Mouse (Mus musculus): ENCODE measurements around the gene Cdrt4. TPM values are rescaled to one million over a fixed set of nuclear protein-coding genes. Genes with fewer than 3 reads are reported as not detected.

The Cdrt4 gene
- polyA plus RNA-seq, 1 experiment from 2014 or later, result 0.29 TPM

GRCm38 (mm10) chr11:62921052-62921977 is 29.7 kb upstream of the Cdrt4 start:
- peak; percentile 95 for DNase-seq (ENCODE audit: low spot score)
- H3K36me3 ChIP-seq (replicated peaks), result no peaks in the 10 kb centered on the region
- H3K27me3 ChIP-seq (replicated peaks; ENCODE audit: low read depth, poor library complexity, severe bottlenecking), result no peaks in the 10 kb centered on the region; the same call in 1 of the 2 replicates
- H3K9me3 ChIP-seq, result no peaks in the 10 kb centered on the region; the same call in 1 of the 2 replicates
- WGBS, result 16% methylated on average over 25 of the region's 25 CpGs
- peaks cover 25% of the 10 kb centered on the region for H3K4me1 ChIP-seq
- H3K4me3 ChIP-seq, result peak overlapping the region; percentile 49
- H3K27ac ChIP-seq (replicated peaks), result peak overlapping the region; percentile 87

- 91% methylated on average over 6 of the region's 6 CpGs for WGBS
- Histone ChIP-seq H3K4me1 (peaks cover 18% of the 10 kb centered on the region), H3K27me3 (replicated peaks; ENCODE audit: low read depth, poor library complexity, severe bottlenecking) (no peaks in the 10 kb centered on the region; the same call in 1 of the 2 replicates), H3K4me3 (no peak overlapping the region), H3K9me3 (no peaks in the 10 kb centered on the region; the same call in 1 of the 2 replicates), H3K27ac (replicated peaks) (no peak overlapping the region), H3K36me3 (replicated peaks) (no peaks in the 10 kb centered on the region)
- no peak for DNase-seq (ENCODE audit: low spot score)
Measured at GRCm38 (mm10) chr11:62924091-62924761, 26.8 kb upstream of the Cdrt4 start.

- Histone ChIP-seq H3K4me3 (no peak overlapping the region), H3K27me3 (replicated peaks; ENCODE audit: low read depth, poor library complexity, severe bottlenecking) (no peaks in the 10 kb centered on the region), H3K4me1 (no peaks in the 10 kb centered on the region), H3K27ac (replicated peaks) (no peak overlapping the region), H3K36me3 (replicated peaks) (no peaks in the 10 kb centered on the region), H3K9me3 (no peaks in the 10 kb centered on the region)
- WGBS, result 63% methylated on average over 3 of the region's 3 CpGs
- DNase-seq (ENCODE audit: low spot score), result no peak
Measured at GRCm38 (mm10) chr11:62929799-62930198, 21.2 kb upstream of the Cdrt4 start.

GRCm38 (mm10) chr11:62930574-62930973 is 20.4 kb upstream of the Cdrt4 start:
- DNase-seq (ENCODE audit: low spot score), result no peak
- H3K36me3 ChIP-seq (replicated peaks), result no peaks in the 10 kb centered on the region
- no peaks in the 10 kb centered on the region for H3K9me3 ChIP-seq
- H3K27ac ChIP-seq (replicated peaks), result no peak overlapping the region
- 89% methylated on average over 4 of the region's 4 CpGs for WGBS
- H3K4me3 ChIP-seq, result no peak overlapping the region
- no peaks in the 10 kb centered on the region for H3K4me1 ChIP-seq
- no peaks in the 10 kb centered on the region for H3K27me3 ChIP-seq (replicated peaks; ENCODE audit: low read depth, poor library complexity, severe bottlenecking)

GRCm38 (mm10) chr11:62931141-62931540 is 19.9 kb upstream of the Cdrt4 start:
- no peaks in the 10 kb centered on the region for H3K27me3 ChIP-seq (replicated peaks; ENCODE audit: low read depth, poor library complexity, severe bottlenecking)
- no peaks in the 10 kb centered on the region for H3K4me1 ChIP-seq
- no peak overlapping the region for H3K27ac ChIP-seq (replicated peaks)
- WGBS, result 81% methylated on average over 5 of the region's 5 CpGs
- no peak overlapping the region for H3K4me3 ChIP-seq
- no peak for DNase-seq (ENCODE audit: low spot score)
- H3K36me3 ChIP-seq (replicated peaks), result no peaks in the 10 kb centered on the region
- no peaks in the 10 kb centered on the region for H3K9me3 ChIP-seq

- no peak for DNase-seq (ENCODE audit: low spot score)
- no peaks in the 10 kb centered on the region for H3K9me3 ChIP-seq
- WGBS, result 85% methylated on average over 9 of the region's 9 CpGs
- no peaks in the 10 kb centered on the region for H3K4me1 ChIP-seq
- H3K36me3 ChIP-seq (replicated peaks), result no peaks in the 10 kb centered on the region
- H3K4me3 ChIP-seq, result no peak overlapping the region
- no peaks in the 10 kb centered on the region for H3K27me3 ChIP-seq (replicated peaks; ENCODE audit: low read depth, poor library complexity, severe bottlenecking)
- H3K27ac ChIP-seq (replicated peaks), result no peak overlapping the region
Measured at GRCm38 (mm10) chr11:62933099-62933498, 17.9 kb upstream of the Cdrt4 start.

- WGBS, result 86% methylated on average over 11 of the region's 11 CpGs
- Histone ChIP-seq H3K36me3 (replicated peaks) (no peaks in the 10 kb centered on the region), H3K4me3 (no peak overlapping the region), H3K27me3 (replicated peaks; ENCODE audit: low read depth, poor library complexity, severe bottlenecking) (no peaks in the 10 kb centered on the region), H3K4me1 (no peaks in the 10 kb centered on the region), H3K9me3 (no peaks in the 10 kb centered on the region), H3K27ac (replicated peaks) (no peak overlapping the region)
- no peak for DNase-seq (ENCODE audit: low spot score)
Measured at GRCm38 (mm10) chr11:62934795-62935514, 16.0 kb upstream of the Cdrt4 start.

- no peaks in the 10 kb centered on the region for H3K36me3 ChIP-seq (replicated peaks)
- H3K4me3 ChIP-seq, result no peak overlapping the region
- H3K27ac ChIP-seq (replicated peaks), result no peak overlapping the region
- H3K9me3 ChIP-seq, result no peaks in the 10 kb centered on the region
- no peak for DNase-seq (ENCODE audit: low spot score)
- no peaks in the 10 kb centered on the region for H3K27me3 ChIP-seq (replicated peaks; ENCODE audit: low read depth, poor library complexity, severe bottlenecking)
- WGBS, result 86% methylated on average over 6 of the region's 6 CpGs
- no peaks in the 10 kb centered on the region for H3K4me1 ChIP-seq
Measured at GRCm38 (mm10) chr11:62937986-62938385, 13.0 kb upstream of the Cdrt4 start.

- Histone ChIP-seq H3K27ac (replicated peaks) (no peak overlapping the region), H3K4me1 (no peaks in the 10 kb centered on the region), H3K4me3 (no peak overlapping the region), H3K36me3 (replicated peaks) (no peaks in the 10 kb centered on the region), H3K9me3 (no peaks in the 10 kb centered on the region), H3K27me3 (replicated peaks; ENCODE audit: low read depth, poor library complexity, severe bottlenecking) (no peaks in the 10 kb centered on the region)
- WGBS, result 86% methylated on average over 5 of the region's 5 CpGs
- no peak for DNase-seq (ENCODE audit: low spot score)
Measured at GRCm38 (mm10) chr11:62938921-62939320, 12.1 kb upstream of the Cdrt4 start.

- Histone ChIP-seq H3K27me3 (replicated peaks; ENCODE audit: low read depth, poor library complexity, severe bottlenecking) (no peaks in the 10 kb centered on the region), H3K36me3 (replicated peaks) (no peaks in the 10 kb centered on the region), H3K9me3 (no peaks in the 10 kb centered on the region), H3K4me3 (no peak overlapping the region), H3K4me1 (no peaks in the 10 kb centered on the region), H3K27ac (replicated peaks) (no peak overlapping the region)
- DNase-seq (ENCODE audit: low spot score), result no peak
- WGBS, result 91% methylated on average over 3 of the region's 3 CpGs
Measured at GRCm38 (mm10) chr11:62940176-62940575, 10.8 kb upstream of the Cdrt4 start.

GRCm38 (mm10) chr11:62943538-62943937 is 7.5 kb upstream of the Cdrt4 start:
- DNase-seq (ENCODE audit: low spot score), result no peak
- H3K36me3 ChIP-seq (replicated peaks), result no peaks in the 10 kb centered on the region
- H3K4me1 ChIP-seq, result no peaks in the 10 kb centered on the region; the same call in 1 of the 2 replicates
- no peaks in the 10 kb centered on the region for H3K9me3 ChIP-seq
- H3K27me3 ChIP-seq (replicated peaks; ENCODE audit: low read depth, poor library complexity, severe bottlenecking), result no peaks in the 10 kb centered on the region
- 75% methylated on average over 6 of the region's 6 CpGs for WGBS
- H3K4me3 ChIP-seq, result no peak overlapping the region
- no peak overlapping the region for H3K27ac ChIP-seq (replicated peaks)

GRCm38 (mm10) chr11:62945514-62945913 is 5.5 kb upstream of the Cdrt4 start:
- Histone ChIP-seq H3K9me3 (no peaks in the 10 kb centered on the region), H3K4me1 (no peaks in the 10 kb centered on the region; the same call in 1 of the 2 replicates), H3K27me3 (replicated peaks; ENCODE audit: low read depth, poor library complexity, severe bottlenecking) (no peaks in the 10 kb centered on the region), H3K36me3 (replicated peaks) (no peaks in the 10 kb centered on the region), H3K4me3 (no peak overlapping the region), H3K27ac (replicated peaks) (no peak overlapping the region)
- whole genome bisulfite sequencing, result 58% methylated on average over 4 of the region's 4 CpGs
- no peak for DNase-seq (ENCODE audit: low spot score)
